13 mouse cellular contexts compared by ENCODE assay signal in the genomic region with DNA sequence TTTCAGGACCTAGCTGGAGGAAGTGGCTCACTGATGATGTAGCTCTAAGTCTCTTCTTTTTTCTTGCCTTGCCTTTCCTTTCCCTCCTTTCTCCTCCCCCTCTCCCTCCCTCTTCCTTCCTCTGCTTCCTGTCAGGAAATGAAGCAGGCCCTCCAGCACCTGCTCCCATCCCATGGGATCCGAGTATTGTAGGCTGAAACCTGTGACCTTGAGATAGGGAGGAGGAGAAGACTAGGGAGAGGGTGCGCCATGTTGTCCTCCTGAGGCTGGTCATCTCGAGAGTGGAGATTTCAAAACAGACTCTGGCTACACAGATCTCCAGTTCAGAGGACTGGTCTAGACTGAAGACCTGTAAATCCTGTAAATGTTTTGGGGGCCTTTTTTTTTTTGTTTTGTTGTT. TPM values are rescaled to one million over a fixed set of nuclear protein-coding genes. Genes with fewer than 3 reads are reported as not detected.
DNase-seq lines count a peak whose midpoint lies in the region; ATAC-seq and TF ChIP-seq lines count a peak whose summit lies in the region.
"Had no signal": no experiment of that assay in that cellular context is flagged by ENCODE, and none has a peak within 500 bp of the region (broad histone marks: within the 10 kb centered on the region; RNA-seq: fewer than 3 reads in every experiment).

No protein-coding gene starts in this region.

- H3K4me2 ChIP-seq in heart, embryonic 15.5 days: no peak overlapping the region
- H3K4me2 ChIP-seq in lung, postnatal 0 days (replicated peaks; ENCODE audit: low read depth, low read length): no peak overlapping the region
- no peak overlapping the region for H3K4me2 ChIP-seq in liver, postnatal 0 days (ENCODE audit: low read depth, low read length)

- no peak overlapping the region for H3K4me3 ChIP-seq in heart, embryonic 15.5 days
- no peak overlapping the region for H3K4me3 ChIP-seq in lung, postnatal 0 days (ENCODE audit: low read depth, low read length)
- no peak overlapping the region for H3K4me3 ChIP-seq in liver, postnatal 0 days (ENCODE audit: low read depth, low read length)
- H3K4me3 ChIP-seq: left cerebral cortex, adult 2 months had no signal

- peak overlapping the region; percentile 8 for H3K27ac ChIP-seq in heart, embryonic 15.5 days
- peak overlapping the region; percentile 93 for H3K27ac ChIP-seq in lung, postnatal 0 days (ENCODE audit: low read length)
- H3K27ac ChIP-seq in liver, postnatal 0 days (ENCODE audit: low read depth): peak overlapping the region; percentile 98
- H3K27ac ChIP-seq: left cerebral cortex, adult 2 months had no signal

- ATAC-seq in heart, embryonic 15.5 days (replicated peaks; ENCODE audit: insufficient number of reproducible peaks, insufficient read depth, low FRiP score, low read depth): no peak
- no peak for ATAC-seq in lung, postnatal 0 days
- ATAC-seq in liver, postnatal 0 days: no peak
- ATAC-seq in megakaryocyte progenitor cell, adult 5-6 weeks (replicated peaks; ENCODE audit: poor library complexity): no peak
- ATAC-seq in cerebellum, adult (ENCODE audit: insufficient number of reproducible peaks, low FRiP score, low TSS enrichment): no peak
- ATAC-seq: inflammation-experienced regulatory T-cells, adult 6 months had no signal

- peaks cover 17% of the 10 kb centered on the region for H3K4me1 ChIP-seq in heart, embryonic 15.5 days (replicated peaks)
- H3K4me1 ChIP-seq in lung, postnatal 0 days (ENCODE audit: insufficient read depth, low read depth, low read length): peaks cover 9% of the 10 kb centered on the region; the same call in 1 of the 2 replicates
- peaks cover 21% of the 10 kb centered on the region for H3K4me1 ChIP-seq in liver, postnatal 0 days (ENCODE audit: insufficient read depth)

- 50% methylated on average over 3 of the region's 3 CpGs for WGBS in heart, embryonic 15.5 days
- WGBS in lung, postnatal 0 days: 42% methylated on average over 3 of the region's 3 CpGs
- WGBS in liver, postnatal 0 days (ENCODE audit: insufficient replicate concordance): 45% methylated on average over 3 of the region's 3 CpGs

- no peak for TF ChIP-seq CTCF in lung, postnatal 0 days (IDR thresholded peaks at IDR 0.05)
- TF ChIP-seq CTCF in liver, postnatal 0 days (IDR thresholded peaks at IDR 0.05; ENCODE audit: low read depth): no peak

- H3K9me3 ChIP-seq in heart, embryonic 15.5 days (replicated peaks): no peaks in the 10 kb centered on the region
- H3K9me3 ChIP-seq in lung, postnatal 0 days (ENCODE audit: low read length): no peaks in the 10 kb centered on the region
- H3K9me3 ChIP-seq in liver, postnatal 0 days (ENCODE audit: low read length): no peaks in the 10 kb centered on the region
- H3K9me3 ChIP-seq: G1E had no signal

- no peaks in the 10 kb centered on the region for H3K27me3 ChIP-seq in heart, embryonic 15.5 days
- H3K27me3 ChIP-seq in lung, postnatal 0 days (replicated peaks; ENCODE audit: insufficient read depth, low read length): no peaks in the 10 kb centered on the region
- H3K27me3 ChIP-seq in liver, postnatal 0 days (ENCODE audit: insufficient read depth, low read length): no peaks in the 10 kb centered on the region

- H3K9ac ChIP-seq in heart, embryonic 15.5 days: no peak overlapping the region
- H3K9ac ChIP-seq in lung, postnatal 0 days (replicated peaks; ENCODE audit: low read depth): no peak overlapping the region
- H3K9ac ChIP-seq in liver, postnatal 0 days (replicated peaks): no peak overlapping the region

- no peak for DNase-seq in heart, postnatal 4 days
- DNase-seq in lung, postnatal 0 days (ENCODE audit: low spot score): no peak
- DNase-seq in lung, postnatal 4 days: no peak
- peak; percentile 26 for DNase-seq in adipocyte (ENCODE audit: low spot score)
- DNase-seq in liver, postnatal 0 days: no peak
- DNase-seq: right cerebral cortex, postnatal 25 days; thymus, adult 2 months had no signal

- H3K36me3 ChIP-seq in heart, embryonic 15.5 days: no peaks in the 10 kb centered on the region
- H3K36me3 ChIP-seq in lung, postnatal 0 days (ENCODE audit: insufficient read depth, low read length): no peaks in the 10 kb centered on the region
- no peaks in the 10 kb centered on the region for H3K36me3 ChIP-seq in liver, postnatal 0 days (replicated peaks; ENCODE audit: insufficient read depth, low read length)

- TF ChIP-seq EP300 in lung, postnatal 0 days (IDR thresholded peaks at IDR 0.05): no peak
- no peak for TF ChIP-seq EP300 in liver, postnatal 0 days (IDR thresholded peaks at IDR 0.05; ENCODE audit: low read depth)

RNA-seq across cellular contexts. Expression of gene Gtf2ird2, which starts 1.6 kb away (rescaled TPM):
- polyA plus RNA-seq in heart, embryonic 15.5 days (2015; fragmentation: Nextera tagmentation; extraction: Ambion mirVana): 5.1 and 6.3 TPM in 2 replicates
- total RNA-seq in heart, postnatal 4 days (2021): 1 to 10 TPM; 6.9 to 9.3 TPM
- 4.4 and 5.6 TPM in 2 replicates for polyA plus RNA-seq in lung, postnatal 0 days (2015; fragmentation: Nextera tagmentation; extraction: Ambion mirVana)
- polyA plus RNA-seq in liver, postnatal 0 days (2015; fragmentation: Nextera tagmentation; extraction: Ambion mirVana): 1.8 and 2.1 TPM in 2 replicates
- 4.2 TPM in 2 replicates for total RNA-seq in megakaryocyte progenitor cell, adult 5-6 weeks (2015)
- total RNA-seq in megakaryocyte progenitor cell, adult 5-6 weeks (2017): 4.2 and 4.7 TPM in 2 replicates

RNA-seq across cellular contexts. Expression of gene Rcc1l, which starts 5.6 kb away (rescaled TPM):
- 20.1 and 24.2 TPM in 2 replicates for polyA plus RNA-seq in heart, embryonic 15.5 days (2015; fragmentation: Nextera tagmentation; extraction: Ambion mirVana)
- total RNA-seq in heart, postnatal 4 days (2021): 10 to 100 TPM; 26.9 to 30.6 TPM
- polyA plus RNA-seq in lung, postnatal 0 days (2015; fragmentation: Nextera tagmentation; extraction: Ambion mirVana): 11.3 and 11.4 TPM in 2 replicates
- 10.2 and 10.8 TPM in 2 replicates for polyA plus RNA-seq in liver, postnatal 0 days (2015; fragmentation: Nextera tagmentation; extraction: Ambion mirVana)
- 10.6 and 11.1 TPM in 2 replicates for total RNA-seq in megakaryocyte progenitor cell, adult 5-6 weeks (2015)
- 8.8 and 10.2 TPM in 2 replicates for total RNA-seq in megakaryocyte progenitor cell, adult 5-6 weeks (2017)

RNA-seq across cellular contexts. Expression of gene Ncf1, which starts 47.3 kb away (rescaled TPM):
- 3.1 and 5.0 TPM in 2 replicates for polyA plus RNA-seq in heart, embryonic 15.5 days (2015; fragmentation: Nextera tagmentation; extraction: Ambion mirVana)
- 1 to 10 TPM; 2.1 to 2.5 TPM for total RNA-seq in heart, postnatal 4 days (2021)
- polyA plus RNA-seq in lung, postnatal 0 days (2015; fragmentation: Nextera tagmentation; extraction: Ambion mirVana): 19.6 and 19.8 TPM in 2 replicates
- 24.4 and 26.0 TPM in 2 replicates for polyA plus RNA-seq in liver, postnatal 0 days (2015; fragmentation: Nextera tagmentation; extraction: Ambion mirVana)
- total RNA-seq in megakaryocyte progenitor cell, adult 5-6 weeks (2015): 139 and 150 TPM in 2 replicates
- 155 and 185 TPM in 2 replicates for total RNA-seq in megakaryocyte progenitor cell, adult 5-6 weeks (2017)

Comparison
In these comparisons a context has a peak if more than half of its experiments do, and no peak if none do; other contexts are left out.
1. H3K27ac ChIP-seq: peak in every context shown above with its lines; median percentile 98 in liver, postnatal 0 days; 93 in lung, postnatal 0 days; 8 in heart, embryonic 15.5 days.